Mouse (Mus musculus) testis, adult 2 months (tissue): ENCODE data around the gene Slc35e3.
"Not testable (repeated sequence)": the region's sequence is repeated elsewhere in the genome, so short reads cannot be mapped to it uniquely, and the experiment has no call there.

ENCODE experiments used
- CTCF ChIP-seq: fragments of 200-500 bp; IDR thresholded peaks from 2 replicates; pipeline ENCODE4 v1.5.1; 2012; ENCODE audit warnings: low read depth, mild to moderate bottlenecking, inconsistent platforms, low read length, moderate library complexity; ENCODE audit not compliant: control insufficient read depth, insufficient read depth, insufficient replicate concordance
- POLR2A ChIP-seq: fragments of 200-500 bp; IDR thresholded peaks from 2 replicates; pipeline ENCODE4 v1.6.1; 2012; ENCODE audit warnings: low read depth, mild to moderate bottlenecking, inconsistent platforms, low read length, moderate library complexity; ENCODE audit not compliant: control insufficient read depth

DNA sequence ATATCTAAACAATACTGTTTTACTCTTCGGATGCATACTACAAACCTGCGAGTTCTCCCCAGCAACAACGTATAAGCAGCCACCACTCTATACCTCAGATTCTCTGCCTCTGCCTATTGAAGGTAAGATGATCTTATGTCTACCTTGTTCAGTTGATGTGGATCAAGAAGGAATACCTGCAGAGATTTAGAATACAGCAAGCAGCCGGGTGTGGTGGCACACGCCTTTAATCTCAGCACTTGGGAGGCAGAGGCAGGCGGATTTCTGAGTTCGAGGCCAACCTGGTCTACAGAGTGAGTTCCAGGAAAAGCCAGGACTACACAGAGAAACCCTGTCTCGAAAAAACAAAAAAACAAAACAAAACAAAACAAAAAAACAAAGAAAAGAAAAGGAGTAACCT lies 8.7 kb downstream of the Slc35e3 start:
- not testable (repeated sequence) for TF ChIP-seq POLR2A, CTCF
